Mouse (Mus musculus) right cerebral cortex, postnatal 25 days (tissue): ENCODE results near the gene Oscp1.

Source experiments
- DNase-seq: peaks from one replicate; pipeline ENCODE4 v3.0.0; 2022

The Oscp1 gene

DNA sequence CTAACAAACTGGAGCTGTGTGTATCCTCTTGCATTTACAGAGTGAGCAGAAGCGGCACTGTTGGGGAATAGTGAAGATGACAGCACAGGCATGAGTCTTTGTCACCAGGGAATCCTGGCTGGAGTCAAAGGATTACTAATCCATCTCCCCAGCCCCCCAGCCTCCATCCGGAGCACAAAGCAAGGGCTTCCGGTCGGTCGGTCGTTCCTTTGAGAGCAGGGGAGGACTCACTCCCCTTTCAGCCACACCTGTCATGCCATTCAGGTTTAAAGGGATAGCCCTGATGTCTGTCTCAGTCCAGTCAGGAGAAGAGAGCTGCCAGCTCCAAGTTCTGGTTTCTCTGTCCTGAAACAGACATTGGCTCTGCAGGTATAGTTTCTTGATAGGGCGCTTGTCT lies 52.8 kb downstream of the Oscp1 start:
- DNase-seq: no peak

DNA sequence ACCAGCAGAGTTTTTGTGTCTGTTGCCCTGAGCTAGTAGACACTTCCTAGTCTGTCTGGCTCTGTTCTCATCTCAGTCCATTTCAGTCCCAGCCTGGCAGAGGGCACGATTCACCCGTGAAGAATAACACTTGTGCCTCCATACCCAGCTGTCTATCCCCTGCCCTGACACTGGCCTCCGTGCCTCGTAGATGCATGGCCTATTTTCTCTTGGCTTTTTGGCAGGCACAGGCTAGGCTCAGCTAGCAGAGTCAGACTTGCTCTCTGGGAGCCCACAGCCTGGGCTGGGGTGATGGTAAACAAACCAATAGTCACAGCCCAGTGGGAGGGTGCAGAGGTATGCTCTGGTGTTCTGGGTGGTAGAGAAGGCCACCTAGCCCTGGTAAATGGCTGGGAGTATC lies 54.9 kb downstream of the Oscp1 start:
- no peak for DNase-seq

DNA sequence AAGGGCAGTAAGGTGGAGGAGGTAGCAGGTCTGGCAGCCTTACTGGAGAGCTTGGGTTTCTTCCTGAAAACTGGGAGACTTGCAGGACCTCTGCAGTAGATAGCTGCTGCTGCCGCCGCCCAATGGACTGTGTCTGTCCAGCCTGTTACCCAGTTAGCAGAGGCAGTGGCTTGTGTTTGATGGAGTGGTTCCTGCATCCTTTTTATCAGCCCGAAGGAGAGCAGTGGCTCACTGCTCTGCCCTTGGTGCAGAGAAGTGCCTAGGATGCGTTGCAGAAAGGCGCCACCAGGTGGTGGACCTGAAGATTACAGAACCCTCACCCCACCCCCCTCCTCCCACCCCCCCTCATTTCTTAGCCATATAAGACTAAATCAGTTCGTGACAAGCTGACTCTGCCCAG lies 55.6 kb downstream of the Oscp1 start:
- DNase-seq: no peak

DNA sequence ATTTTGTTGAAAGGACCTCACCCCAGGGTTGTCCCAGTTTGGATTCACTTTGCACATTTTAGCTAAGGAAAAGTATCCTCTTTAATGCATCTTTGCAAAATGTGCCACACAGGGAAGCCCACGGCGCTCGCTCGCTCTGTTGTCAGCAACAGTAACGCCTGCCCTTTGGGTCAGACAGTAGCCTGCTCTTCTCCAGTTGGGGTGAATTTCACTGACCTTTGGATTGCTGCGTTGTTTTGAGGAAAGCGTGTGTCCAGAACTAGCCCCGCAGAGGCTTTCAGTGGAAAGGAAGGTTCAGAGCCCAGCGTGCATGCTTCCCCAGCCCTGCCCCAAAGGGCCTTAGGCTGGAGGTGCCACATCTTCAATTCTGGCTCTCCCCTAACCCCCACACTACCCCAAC lies 57.0 kb downstream of the Oscp1 start:
- no peak for DNase-seq

DNA sequence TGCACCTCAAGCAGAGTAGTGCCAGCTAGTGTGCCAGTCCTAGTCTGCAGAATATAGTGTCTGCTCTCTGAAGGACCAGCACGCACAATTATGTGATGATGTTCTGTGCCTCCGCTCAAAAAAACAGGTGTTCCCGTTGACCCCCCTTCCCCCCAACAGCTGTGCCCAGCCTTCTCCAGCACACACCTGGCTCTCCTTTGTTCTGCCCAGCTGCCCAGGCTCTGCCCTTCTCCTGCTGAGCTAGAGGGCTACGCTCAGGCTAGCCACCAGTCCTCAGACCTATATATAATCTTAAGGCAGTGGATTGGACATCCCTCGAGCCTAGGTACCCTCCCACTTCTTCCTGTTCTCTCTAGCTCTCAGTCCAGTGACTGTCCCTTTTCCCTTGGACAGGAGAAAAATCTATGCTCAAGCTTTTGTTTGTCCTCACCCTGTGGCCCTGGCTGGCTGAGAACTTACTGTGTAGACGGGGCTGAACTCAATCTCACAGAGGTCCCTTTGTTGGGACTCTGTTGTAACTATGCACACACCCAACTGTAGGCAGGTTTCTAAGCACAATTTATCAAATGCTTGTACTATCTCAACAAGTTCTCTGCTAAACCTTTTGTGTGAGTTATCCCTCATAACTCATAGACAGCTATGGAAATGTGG lies 57.6 kb downstream of the Oscp1 start:
- no peak for DNase-seq

DNA sequence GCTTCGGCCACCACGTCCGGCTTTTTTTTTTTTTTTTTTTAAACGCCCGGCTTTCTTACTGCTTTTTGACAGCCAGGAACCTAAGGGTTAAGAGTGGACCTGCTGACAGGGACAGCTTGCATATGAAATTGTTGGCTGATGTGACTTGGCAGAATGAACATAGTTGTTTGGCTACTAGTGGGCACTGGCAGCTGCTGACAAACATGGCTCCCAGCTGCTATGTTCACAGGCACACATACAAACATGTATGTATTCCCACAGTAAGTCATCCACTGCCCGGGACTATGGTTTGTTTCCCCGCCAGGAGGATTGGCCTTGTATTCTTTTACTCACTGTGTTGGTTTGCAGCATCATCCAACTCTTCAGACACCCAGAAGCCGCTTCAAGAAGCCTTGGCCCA lies 58.8 kb downstream of the Oscp1 start:
- no peak for DNase-seq

DNA sequence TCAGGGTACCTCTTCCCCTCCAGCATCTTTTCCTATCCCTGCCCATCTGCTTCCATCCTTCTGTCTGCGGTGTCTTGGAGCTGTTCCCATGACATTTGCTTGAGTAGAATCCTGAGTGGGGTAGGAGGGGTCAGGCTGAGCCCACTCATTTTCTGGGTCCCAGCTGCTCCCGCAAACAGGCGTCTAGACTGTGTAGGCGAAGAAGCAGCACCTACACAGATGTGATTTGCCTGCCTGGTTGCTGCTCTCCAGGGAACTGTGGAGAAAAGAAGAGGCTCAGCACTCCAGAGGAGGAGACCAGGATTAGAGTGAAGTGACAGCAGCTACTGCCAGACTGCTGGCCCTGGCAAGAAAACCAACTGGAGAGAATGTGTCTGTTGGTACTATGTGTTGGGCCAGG lies 60.3 kb downstream of the Oscp1 start:
- DNase-seq: peak; percentile 76

DNA sequence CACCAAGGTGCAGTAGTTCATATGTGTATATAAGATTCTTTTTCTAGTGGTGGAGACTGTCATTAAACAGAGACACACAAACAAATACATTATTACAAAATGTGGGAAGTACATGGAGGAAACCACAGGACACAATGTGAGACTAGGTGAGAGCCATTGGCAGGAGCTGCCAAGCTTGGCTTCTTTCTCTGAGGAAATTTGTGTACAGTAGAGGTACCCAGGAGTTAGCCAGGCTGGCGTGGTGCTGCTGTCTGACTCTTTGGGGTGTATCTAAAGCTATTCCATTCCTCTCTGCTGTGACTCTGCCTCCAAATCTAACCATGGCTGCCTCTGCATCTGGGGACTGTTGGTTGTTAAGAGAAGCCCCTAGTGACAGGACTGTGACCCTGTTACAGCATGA lies 60.7 kb downstream of the Oscp1 start:
- DNase-seq: no peak

DNA sequence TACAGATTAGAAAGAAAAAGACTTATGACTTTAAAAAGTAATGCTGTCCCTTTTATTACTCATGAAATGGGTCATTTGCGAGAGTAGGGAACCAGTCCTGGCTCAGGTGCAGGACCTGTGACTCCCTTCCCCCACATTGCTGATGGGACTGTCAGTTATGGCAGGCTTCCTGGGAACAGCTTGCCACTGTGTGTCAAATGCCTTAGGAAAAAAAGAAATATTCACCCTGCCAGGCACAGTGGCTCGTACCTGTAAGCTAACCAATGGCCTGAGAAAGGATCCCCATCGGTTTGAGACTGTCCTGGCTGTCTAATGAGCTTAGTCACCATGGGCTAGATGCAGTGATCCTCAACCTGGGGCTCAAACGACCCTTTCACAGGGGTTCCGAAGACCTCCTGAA lies 61.7 kb downstream of the Oscp1 start:
- no peak for DNase-seq

DNA sequence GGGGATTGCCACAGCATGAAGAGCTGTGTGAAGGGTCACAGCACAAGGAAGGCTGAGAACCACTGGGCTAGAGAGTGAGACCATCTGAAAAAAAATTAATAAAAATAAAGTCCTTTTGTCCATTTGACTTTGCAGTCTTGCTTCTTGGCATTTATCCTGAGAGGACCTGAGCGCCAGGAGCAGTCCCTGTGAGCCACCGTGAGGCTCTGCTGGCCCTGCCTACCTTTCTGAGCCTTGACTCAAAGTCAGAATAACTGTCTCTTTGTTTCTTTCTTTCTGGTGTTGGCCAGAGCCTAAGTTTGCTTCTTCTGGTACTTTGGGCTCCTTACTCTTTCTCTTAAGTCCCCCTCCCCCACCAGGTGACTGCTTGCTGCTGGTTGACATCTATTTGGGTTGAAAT lies 62.1 kb downstream of the Oscp1 start:
- no peak for DNase-seq

DNA sequence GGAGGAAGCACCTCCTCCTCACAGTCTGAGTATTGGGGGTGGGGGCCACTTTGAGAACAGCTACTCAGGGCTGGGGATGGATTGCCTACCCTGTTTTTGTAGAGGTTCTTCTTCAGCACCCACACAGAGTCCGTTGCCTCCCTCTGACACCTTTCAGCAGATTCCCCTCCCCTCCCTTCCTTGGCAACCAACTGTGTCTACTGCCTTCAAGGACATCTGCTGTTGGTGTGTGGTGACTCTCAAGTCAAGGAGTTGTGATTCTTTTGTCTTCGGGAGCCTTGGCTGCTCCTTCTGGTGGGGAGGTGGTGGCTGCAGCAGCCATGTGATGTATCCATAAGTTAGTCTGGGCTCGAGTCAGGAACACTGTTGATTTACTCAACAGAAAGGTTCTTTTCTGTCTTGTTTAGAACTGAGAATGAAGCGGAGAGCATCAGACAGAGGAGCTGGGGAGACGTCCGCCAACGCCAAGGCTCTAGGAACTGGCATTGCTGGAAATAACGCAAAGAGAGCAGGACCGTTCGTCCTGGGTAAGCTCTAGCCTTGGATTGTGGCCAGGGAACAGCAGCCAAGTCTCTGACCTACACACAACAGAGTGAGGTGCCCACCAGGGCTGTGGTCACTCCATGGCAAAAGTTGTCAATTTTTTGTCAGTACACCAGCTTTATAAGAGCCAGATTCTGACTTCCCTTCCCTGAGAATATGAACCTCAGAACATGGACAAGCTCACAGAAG lies 65.1 kb downstream of the Oscp1 start:
- no peak for DNase-seq

DNA sequence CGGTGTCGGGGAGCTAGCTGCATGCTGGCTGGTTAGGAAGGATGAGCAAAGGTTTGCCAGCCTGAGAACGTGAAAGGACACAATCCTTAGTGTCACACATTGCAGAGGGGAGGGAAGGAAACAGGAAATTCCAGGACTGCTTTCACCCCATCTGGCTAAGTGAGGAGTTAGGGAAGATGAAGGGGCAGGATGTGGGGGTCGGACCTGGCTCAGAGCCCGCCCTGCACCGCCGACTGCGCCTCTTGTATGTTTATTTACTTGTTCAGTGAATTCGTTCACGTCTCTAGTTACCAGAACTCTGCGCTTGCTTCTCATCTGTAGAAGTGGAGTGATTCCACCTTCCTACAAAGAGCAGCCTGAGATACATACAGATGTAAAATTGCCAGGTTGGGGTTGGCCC lies 72.1 kb downstream of the Oscp1 start:
- no peak for DNase-seq

DNA sequence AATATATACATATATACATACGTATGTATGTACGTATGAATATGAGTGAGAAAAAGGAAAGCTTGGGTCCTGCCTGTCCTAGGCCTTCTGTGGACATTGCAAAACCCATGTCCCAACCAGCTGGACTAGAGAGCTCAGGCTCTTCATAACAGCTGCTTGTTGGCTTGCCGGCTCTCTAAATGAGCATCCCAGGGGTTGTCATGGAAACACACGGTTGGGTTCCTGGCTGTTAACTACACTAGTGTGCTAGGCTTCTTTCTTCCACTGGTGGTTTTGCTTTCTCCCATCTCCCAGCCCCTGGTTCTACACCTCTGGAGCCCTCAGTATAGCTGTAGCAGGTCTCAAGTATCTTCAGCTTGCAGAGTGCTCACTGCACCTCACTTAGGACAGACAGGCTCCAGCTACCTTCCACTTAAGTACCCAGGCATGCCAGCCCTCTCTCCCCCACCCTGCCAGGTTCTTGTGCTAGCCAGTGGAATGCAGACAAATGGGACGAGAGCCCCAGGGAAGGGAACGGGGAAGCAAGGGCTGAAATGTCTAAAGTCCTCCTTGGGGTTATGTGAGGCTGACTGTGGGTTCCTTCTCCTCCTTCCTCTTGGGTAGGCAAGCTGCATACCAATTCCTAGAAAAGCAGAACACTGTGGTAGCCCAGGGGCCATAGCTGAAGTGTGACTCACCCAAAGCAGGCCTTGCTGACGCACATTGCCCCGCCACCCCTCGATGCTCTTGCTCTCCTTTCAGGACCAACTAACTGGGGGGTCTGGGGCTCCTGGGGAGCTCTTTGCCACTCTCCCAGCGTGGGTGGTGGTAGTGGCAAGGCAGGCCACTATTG lies 73.1 kb downstream of the Oscp1 start:
- DNase-seq: no peak

DNA sequence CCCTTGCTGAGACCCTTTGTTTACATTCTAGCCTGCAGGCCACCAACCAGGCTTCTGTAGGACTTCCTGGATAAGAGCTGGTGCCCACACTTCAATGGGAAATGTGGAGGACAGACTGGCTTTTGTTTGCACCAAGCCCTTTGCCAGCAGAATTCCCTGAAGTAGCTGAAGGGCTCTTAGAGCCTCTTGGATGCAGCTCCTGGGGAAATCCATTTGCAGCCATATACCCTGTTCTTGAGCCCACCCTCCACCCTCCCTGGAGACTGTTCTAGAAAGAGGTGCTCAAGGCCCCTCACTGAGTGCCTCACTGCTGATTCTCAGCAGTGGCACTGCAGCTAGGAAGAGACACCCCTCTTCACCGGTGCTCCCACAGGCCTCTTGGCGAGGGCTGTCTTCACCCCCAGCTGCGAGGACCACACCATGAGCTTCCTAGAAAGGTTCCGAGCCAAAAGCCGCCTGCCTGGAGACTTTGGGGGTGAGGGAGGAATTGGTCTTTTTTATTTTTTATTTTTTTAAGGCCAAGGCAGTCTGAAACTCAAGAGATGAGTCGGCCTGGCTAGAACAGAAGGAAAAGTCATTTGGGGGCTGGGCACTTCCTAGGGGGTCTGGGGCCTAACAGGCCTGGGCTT lies 74.4 kb downstream of the Oscp1 start:
- no peak for DNase-seq

DNA sequence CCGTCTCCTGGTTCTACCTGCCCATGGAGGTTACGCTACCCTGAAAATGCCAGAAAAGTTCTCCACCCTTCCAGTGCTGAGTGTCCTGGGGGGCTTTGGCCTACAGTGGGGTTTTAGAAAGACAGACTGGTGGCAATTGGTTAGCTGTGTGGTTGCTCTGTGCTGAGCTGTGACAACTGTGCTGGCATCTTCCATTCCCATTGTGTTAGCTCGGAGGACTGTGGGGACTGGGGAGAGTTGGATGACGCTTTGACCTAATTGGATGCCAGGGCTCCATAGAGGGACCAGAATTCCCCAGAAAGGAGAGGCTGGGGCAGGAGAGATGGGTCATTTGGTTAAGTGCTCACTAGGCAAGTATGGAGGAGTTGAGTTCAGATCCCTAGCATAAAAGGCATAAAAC lies 75.9 kb downstream of the Oscp1 start:
- no peak for DNase-seq

DNA sequence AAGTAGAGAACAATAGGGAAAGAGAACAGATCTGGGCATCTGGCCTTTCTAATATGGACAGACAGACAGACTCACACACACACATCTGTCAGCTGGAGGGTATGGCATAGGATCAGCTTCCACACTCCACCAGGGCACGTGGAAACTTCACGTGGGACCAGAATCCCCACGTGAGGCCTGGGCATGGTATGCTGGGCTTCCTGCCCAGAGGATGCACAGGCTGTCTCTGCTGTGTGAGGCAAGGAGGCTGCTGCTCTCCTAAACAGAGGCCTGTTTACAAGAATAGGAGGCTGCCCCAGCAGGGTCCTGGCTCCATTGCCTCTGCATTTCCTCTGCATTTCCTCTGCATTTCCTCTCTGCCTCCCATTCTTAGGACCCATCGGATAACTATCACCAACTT lies 76.3 kb downstream of the Oscp1 start:
- DNase-seq: no peak

DNA sequence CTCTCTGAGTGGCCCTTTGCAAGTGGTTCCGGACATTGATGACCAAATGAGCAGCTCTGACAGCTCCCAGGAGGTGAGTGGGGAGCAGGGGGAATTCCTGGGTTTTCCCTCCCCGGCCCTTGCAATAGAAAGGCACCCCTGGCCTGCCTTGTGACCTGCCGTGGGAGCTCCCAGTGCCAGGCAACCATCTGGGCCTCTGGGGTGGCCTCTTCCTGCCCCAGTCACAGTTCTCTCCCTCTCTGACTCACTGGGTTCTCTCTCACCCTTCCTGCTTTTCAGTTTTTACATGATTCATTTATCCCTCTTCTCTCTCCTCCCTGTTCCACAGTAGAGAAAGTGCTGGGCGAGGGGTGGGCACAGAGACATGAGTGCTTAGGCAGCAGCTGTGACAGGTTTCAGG lies 79.4 kb downstream of the Oscp1 start:
- DNase-seq: no peak

DNA sequence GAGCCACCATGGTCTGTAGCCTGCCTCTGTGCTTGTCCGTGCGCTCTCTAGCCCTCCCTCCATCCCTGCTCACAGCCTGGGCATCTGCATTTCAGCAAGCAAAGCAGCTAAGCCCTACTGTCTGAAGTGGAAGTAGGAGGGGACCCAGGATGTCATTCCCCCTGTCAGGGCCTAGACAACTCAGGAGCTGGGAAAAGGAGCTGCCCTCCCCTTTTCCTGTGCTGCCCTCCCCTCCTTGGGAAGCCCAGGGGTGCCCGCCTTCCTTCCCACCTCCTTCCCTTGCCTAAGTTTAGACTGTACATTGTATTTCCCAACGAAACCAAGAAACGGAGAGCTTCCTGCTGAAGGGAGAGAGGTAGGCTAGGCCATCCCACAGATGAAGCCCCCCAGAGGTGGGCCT lies 82.7 kb downstream of the Oscp1 start:
- DNase-seq: no peak
